Mouse (Mus musculus) embryonic facial prominence, embryonic 14.5 days (tissue): Measurements from ENCODE around the gene Sapcd2. TPM values are rescaled to one million over a fixed set of nuclear protein-coding genes. Genes with fewer than 3 reads are reported as not detected.

ENCODE experiments used
- ATAC-seq: fragments of 200-750 bp; cut with Nextera tagmentation; 2 replicates; pipeline ENCODE4 v1.8.0; 2017; ENCODE audit warnings: low read depth, moderate number of reproducible peaks, moderate TSS enrichment
- DNase-seq: peaks from one replicate; pipeline ENCODE4 v3.0.0-alpha.2; 2015; ENCODE audit warnings: low spot score
- H3K27ac ChIP-seq: fragments of 300-500 bp; sonication (generic); replicated peaks from 2 replicates; pipeline ENCODE4 v1.5.1; 2014; ENCODE audit warnings: low read depth, mild to moderate bottlenecking, low read length, moderate library complexity
- H3K27me3 ChIP-seq: fragments of 300-500 bp; sonication (generic); replicated peaks from 2 replicates; pipeline ENCODE4 v1.6.1; 2014; ENCODE audit warnings: low read length; ENCODE audit not compliant: control insufficient read depth, insufficient read depth
- H3K36me3 ChIP-seq: fragments of 300-500 bp; sonication (generic); 2 replicates; pipeline ENCODE4 v1.6.1; 2014; ENCODE audit warnings: low read length, mixed read lengths; ENCODE audit not compliant: control insufficient read depth, insufficient read depth
- H3K4me1 ChIP-seq: fragments of 300-500 bp; sonication (generic); 2 replicates; pipeline ENCODE4 v1.6.1; 2014; ENCODE audit warnings: antibody characterized with exemption, low read length; ENCODE audit not compliant: control insufficient read depth, insufficient read depth
- H3K4me2 ChIP-seq: fragments of 300-500 bp; sonication (generic); 2 replicates; pipeline ENCODE4 v1.6.1; 2014; ENCODE audit warnings: low read depth, mild to moderate bottlenecking, low read length, moderate library complexity, mixed read lengths
- H3K4me3 ChIP-seq: fragments of 300-500 bp; sonication (generic); 2 replicates; pipeline ENCODE4 v1.5.1; 2014; ENCODE audit warnings: low read depth, mild to moderate bottlenecking, low read length
- H3K9ac ChIP-seq: fragments of 300-500 bp; sonication (generic); 2 replicates; pipeline ENCODE4 v1.6.1; 2014; ENCODE audit warnings: low read depth, mild to moderate bottlenecking, low read length, moderate library complexity, mixed read lengths
- H3K9me3 ChIP-seq: fragments of 300-500 bp; sonication (generic); 2 replicates; pipeline ENCODE4 v1.6.1; 2016; ENCODE audit warnings: low read length; ENCODE audit not compliant: control insufficient read depth
- WGBS: fragments of 180-500 bp; shearing (Covaris S2); extraction: QIAGEN DNeasy Blood & Tissue Kit; methylation state at CpG from one replicate; pipeline ENCODE4 v1.1.7; 2014; 5-methylcytosine and 5-hydroxymethylcytosine counted together
- polyA plus RNA-seq: library from polyadenylated mRNA; unstranded; fragments of >200 nt; fragmentation: Nextera tagmentation; extraction: Ambion mirVana; gene quantifications from 2 replicates; pipeline ENCODE4 v1.2.1, GENCODE M21; 2014

The Sapcd2 gene
- polyA plus RNA-seq, 1 experiment from 2014 or later: 21.4 TPM

- Histone ChIP-seq H3K27ac (no peak overlapping the region), H3K4me3 (no peak overlapping the region), H3K9me3 (no peaks in the 10 kb centered on the region), H3K4me1 (no peaks in the 10 kb centered on the region), H3K27me3 (peaks cover 25% of the 10 kb centered on the region), H3K4me2 (no peak overlapping the region), H3K9ac (no peak overlapping the region), H3K36me3 (no peaks in the 10 kb centered on the region)
- no peak for DNase-seq
- ATAC-seq: no peak
- WGBS: 29% methylated on average over 1 of the region's 1 CpGs
Observed at GRCm38 (mm10) chr2:25423626-25424025, 51.5 kb downstream of the Sapcd2 start.

- Histone ChIP-seq H3K9me3 (no peaks in the 10 kb centered on the region), H3K4me2 (no peak overlapping the region), H3K4me1 (no peaks in the 10 kb centered on the region), H3K4me3 (no peak overlapping the region), H3K27ac (no peak overlapping the region), H3K9ac (no peak overlapping the region), H3K27me3 (peaks cover 25% of the 10 kb centered on the region), H3K36me3 (no peaks in the 10 kb centered on the region)
- ATAC-seq (no peak), DNase-seq (no peak)
- 50% methylated on average over 27 of the region's 27 CpGs for WGBS
Observed at GRCm38 (mm10) chr2:25425481-25425880, 53.4 kb downstream of the Sapcd2 start.

- 20% methylated on average over 5 of the region's 5 CpGs for WGBS
- DNase-seq: peak; percentile 65
- Histone ChIP-seq H3K4me2 (no peak overlapping the region), H3K27me3 (peaks cover 29% of the 10 kb centered on the region), H3K36me3 (no peaks in the 10 kb centered on the region), H3K27ac (no peak overlapping the region), H3K9me3 (no peaks in the 10 kb centered on the region), H3K4me3 (no peak overlapping the region), H3K4me1 (no peaks in the 10 kb centered on the region), H3K9ac (no peak overlapping the region)
- peak; percentile 21; the same call in 1 of the 2 replicates for ATAC-seq
Observed at GRCm38 (mm10) chr2:25426721-25427191, 54.6 kb downstream of the Sapcd2 start.

- Histone ChIP-seq H3K4me2 (no peak overlapping the region), H3K9ac (no peak overlapping the region), H3K27ac (no peak overlapping the region), H3K36me3 (no peaks in the 10 kb centered on the region), H3K4me1 (no peaks in the 10 kb centered on the region), H3K9me3 (no peaks in the 10 kb centered on the region), H3K4me3 (no peak overlapping the region), H3K27me3 (peaks cover 29% of the 10 kb centered on the region)
- WGBS: 88% methylated on average over 5 of the region's 5 CpGs
- DNase-seq: no peak
- no peak for ATAC-seq
Observed at GRCm38 (mm10) chr2:25427256-25427655, 55.1 kb downstream of the Sapcd2 start.

Other genes with a start within 250 kb of the Sapcd2 start
- 16.5 and 20.9 TPM in 2 replicates for gene Nrarp, start 191.6 kb upstream of the Sapcd2 start, polyA plus RNA-seq
- gene Tor4a, start 175.4 kb upstream of the Sapcd2 start, polyA plus RNA-seq: 7.5 and 7.8 TPM in 2 replicates
- 76.8 and 94.4 TPM in 2 replicates for gene Nelfb, start 160.8 kb upstream of the Sapcd2 start, polyA plus RNA-seq
- not detected in 2 replicates for gene Stpg3, start 157.7 kb upstream of the Sapcd2 start, polyA plus RNA-seq
- gene Fam166a, start 153.6 kb upstream of the Sapcd2 start, polyA plus RNA-seq: not detected in 2 replicates
- gene Tubb4b, start 147.6 kb upstream of the Sapcd2 start, polyA plus RNA-seq: 429 and 461 TPM in 2 replicates
- not detected in 2 replicates for gene Slc34a3, start 138.0 kb upstream of the Sapcd2 start, polyA plus RNA-seq
- gene Rnf224, start 135.5 kb upstream of the Sapcd2 start, polyA plus RNA-seq: not detected in 2 replicates
- 11.8 and 16.3 TPM in 2 replicates for gene Rnf208, start 130.1 kb upstream of the Sapcd2 start, polyA plus RNA-seq
- 3.2 and 10.2 TPM in 2 replicates for gene Cysrt1, start 129.9 kb upstream of the Sapcd2 start, polyA plus RNA-seq
- gene AL732309.1, start 125.5 kb upstream of the Sapcd2 start, polyA plus RNA-seq: 4.5 and 6.1 TPM in 2 replicates
- 16.1 and 16.6 TPM in 2 replicates for gene Tmem203, start 116.9 kb upstream of the Sapcd2 start, polyA plus RNA-seq
- gene Tprn, start 109.7 kb upstream of the Sapcd2 start, polyA plus RNA-seq: 4.6 and 5.1 TPM in 2 replicates
- gene Ssna1, start 99.9 kb upstream of the Sapcd2 start, polyA plus RNA-seq: 227 and 240 TPM in 2 replicates
- 104 and 113 TPM in 2 replicates for gene Anapc2, start 99.8 kb upstream of the Sapcd2 start, polyA plus RNA-seq
- gene Tmem210, start 84.2 kb upstream of the Sapcd2 start, polyA plus RNA-seq: not detected in 2 replicates
- gene Lrrc26, start 82.4 kb upstream of the Sapcd2 start, polyA plus RNA-seq: 2.3 and 5.1 TPM in 2 replicates
- gene Grin1, start 53.1 kb upstream of the Sapcd2 start, polyA plus RNA-seq: 1.7 and 1.8 TPM in 2 replicates
- gene Man1b1, start 40.0 kb upstream of the Sapcd2 start, polyA plus RNA-seq: 74.7 and 75.0 TPM in 2 replicates
- gene Dpp7, start 16.0 kb upstream of the Sapcd2 start, polyA plus RNA-seq: 19.7 and 23.8 TPM in 2 replicates
- 20.8 and 20.9 TPM in 2 replicates for gene Uap1l1, start 6.6 kb upstream of the Sapcd2 start, polyA plus RNA-seq
- gene Entpd2, start 23.6 kb downstream of the Sapcd2 start, polyA plus RNA-seq: 11.3 and 12.9 TPM in 2 replicates
- 75.1 TPM in 2 replicates for gene Npdc1, start 27.0 kb downstream of the Sapcd2 start, polyA plus RNA-seq
- 0.10 and 0.11 TPM in 2 replicates for gene Fut7, start 50.9 kb downstream of the Sapcd2 start, polyA plus RNA-seq
- 6.4 and 6.9 TPM in 2 replicates for gene Abca2, start 56.4 kb downstream of the Sapcd2 start, polyA plus RNA-seq
- 11.2 and 22.7 TPM in 2 replicates for gene Clic3, start 84.5 kb downstream of the Sapcd2 start, polyA plus RNA-seq
- gene Paxx, start 88.8 kb downstream of the Sapcd2 start, polyA plus RNA-seq: 39.3 and 41.7 TPM in 2 replicates
- gene Ptgds, start 97.7 kb downstream of the Sapcd2 start, polyA plus RNA-seq: 156 and 191 TPM in 2 replicates
- gene Lcn12, start 121.6 kb downstream of the Sapcd2 start, polyA plus RNA-seq: not detected in 2 replicates
- gene Fbxw5, start 128.4 kb downstream of the Sapcd2 start, polyA plus RNA-seq: 56.9 and 73.6 TPM in 2 replicates
- gene C8g, start 129.4 kb downstream of the Sapcd2 start, polyA plus RNA-seq: 5.0 and 5.1 TPM in 2 replicates
- 30.0 and 33.9 TPM in 2 replicates for gene Traf2, start 174.6 kb downstream of the Sapcd2 start, polyA plus RNA-seq
- gene Edf1, start 185.5 kb downstream of the Sapcd2 start, polyA plus RNA-seq: 312 and 318 TPM in 2 replicates
- 1.4 and 1.7 TPM in 2 replicates for gene Mamdc4, start 202.5 kb downstream of the Sapcd2 start, polyA plus RNA-seq
- 148 and 160 TPM in 2 replicates for gene Phpt1, start 202.9 kb downstream of the Sapcd2 start, polyA plus RNA-seq
- 0.40 and 1.4 TPM in 2 replicates for gene Ajm1, start 209.4 kb downstream of the Sapcd2 start, polyA plus RNA-seq
- 64.4 and 71.9 TPM in 2 replicates for gene Rabl6, start 236.2 kb downstream of the Sapcd2 start, polyA plus RNA-seq
- 0.33 and 0.41 TPM in 2 replicates for gene Ccdc183, start 245.4 kb downstream of the Sapcd2 start, polyA plus RNA-seq
- 22.9 and 33.0 TPM in 2 replicates for gene Tmem141, start 249.7 kb downstream of the Sapcd2 start, polyA plus RNA-seq